Mouse (Mus musculus) ES-CJ7 (cell line): Measurements from ENCODE around the gene 4930516K23Rik.

Source experiments
- DNase-seq: peaks from one replicate; pipeline ENCODE4 v3.0.0; 2011; ENCODE audit warnings: low read depth, low spot score

4930516K23Rik gene

DNA sequence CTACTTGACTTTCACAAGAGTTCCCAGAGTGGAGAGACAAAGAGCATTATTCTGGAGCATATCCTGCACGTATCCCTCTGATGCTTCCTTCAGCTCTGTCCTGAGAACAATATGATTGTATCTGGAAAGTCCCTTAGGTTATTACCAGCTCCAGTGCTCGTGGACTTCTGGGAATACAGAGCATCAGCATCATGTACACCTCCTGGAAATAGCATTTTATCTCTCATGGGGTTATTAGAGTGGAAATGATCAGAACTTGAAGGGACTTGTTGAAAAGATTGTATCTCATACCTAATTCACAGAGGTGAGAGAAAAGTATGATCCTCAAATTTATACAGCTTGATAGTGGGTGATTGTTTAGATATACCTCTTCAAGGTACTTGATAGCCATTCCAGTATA is at the start of gene 4930516K23Rik:
4930516K23Rik (minus strand) TSS at position 101 of the 400 bp plus-strand sequence.
- DNase-seq, result no peak

DNA sequence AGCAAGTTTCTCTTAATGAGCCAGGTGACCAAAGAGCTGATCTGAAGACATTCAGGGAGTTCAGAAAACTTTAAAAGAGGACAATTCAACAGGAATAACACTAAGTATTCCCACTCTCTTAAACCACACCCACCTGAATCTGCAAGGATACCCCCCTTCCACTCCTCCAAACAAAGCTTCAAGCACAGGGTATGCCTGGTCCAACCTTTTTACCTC is 43.4 kb upstream of the 4930516K23Rik start, which contains the start of gene Olfr646:
Olfr646 (plus strand) TSS at position 117 of the 216 bp plus-strand sequence.
- no peak for DNase-seq

DNA sequence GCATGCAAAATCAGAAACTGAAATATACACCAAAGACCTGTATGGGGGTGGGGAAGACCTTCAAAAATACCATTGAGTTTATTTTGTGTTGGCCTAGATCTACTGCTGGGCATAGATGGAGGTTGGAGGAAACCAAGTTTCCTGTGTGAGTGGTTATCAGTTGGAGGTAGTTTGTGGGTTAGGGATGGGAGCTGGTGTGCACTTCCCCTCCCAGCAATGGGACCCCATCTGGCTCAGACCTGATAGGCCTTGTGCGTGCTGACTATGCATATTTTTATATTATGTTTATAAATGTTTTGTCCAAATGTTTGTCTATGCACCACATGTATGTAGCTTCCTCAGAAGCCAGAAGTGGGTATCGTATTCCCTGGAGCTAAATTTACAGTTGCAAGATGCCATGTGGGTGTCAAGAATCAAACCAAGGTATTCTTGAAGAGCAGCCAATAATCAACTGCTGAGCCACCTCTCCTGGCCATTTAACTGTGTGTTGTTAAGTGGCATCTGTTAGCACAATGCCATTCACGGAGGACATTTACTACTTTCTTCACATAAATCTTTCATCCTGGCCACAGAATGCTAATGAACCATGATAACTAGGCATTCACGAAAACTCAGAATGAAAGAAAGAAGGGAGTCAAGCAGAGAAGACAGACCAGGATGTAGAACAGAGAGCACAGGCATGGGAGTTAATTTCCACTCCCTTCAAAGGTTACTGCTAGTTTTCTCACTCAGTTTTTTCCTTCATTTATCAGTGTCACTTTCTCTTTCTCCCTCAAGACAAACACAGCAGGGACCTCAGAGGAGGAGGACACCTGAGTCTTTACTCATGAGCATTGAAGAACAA is 42.9 kb upstream of the 4930516K23Rik start:
- no peak for DNase-seq

DNA sequence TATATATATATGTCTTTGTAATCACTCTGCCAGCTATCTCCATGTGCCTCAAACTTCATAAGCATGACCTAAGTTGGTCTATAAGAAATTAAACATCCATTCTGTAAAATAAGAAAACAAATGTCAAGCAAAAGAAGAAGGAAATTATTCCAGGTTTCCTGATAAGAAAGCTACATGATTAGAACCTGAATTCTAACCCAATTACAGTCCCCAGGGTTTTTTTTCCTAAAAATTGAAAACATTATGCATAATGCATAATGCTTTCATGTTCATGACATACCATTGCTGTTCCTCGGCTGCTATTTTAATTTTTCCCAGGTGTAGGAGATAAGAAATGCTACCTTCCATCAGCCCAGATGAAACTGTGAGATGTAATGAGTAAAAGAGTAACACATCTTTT is 24.1 kb upstream of the 4930516K23Rik start, which contains the start of gene Olfr645:
Olfr645 (minus strand) TSS at position 101 of the 400 bp plus-strand sequence.
- DNase-seq, result no peak

DNA sequence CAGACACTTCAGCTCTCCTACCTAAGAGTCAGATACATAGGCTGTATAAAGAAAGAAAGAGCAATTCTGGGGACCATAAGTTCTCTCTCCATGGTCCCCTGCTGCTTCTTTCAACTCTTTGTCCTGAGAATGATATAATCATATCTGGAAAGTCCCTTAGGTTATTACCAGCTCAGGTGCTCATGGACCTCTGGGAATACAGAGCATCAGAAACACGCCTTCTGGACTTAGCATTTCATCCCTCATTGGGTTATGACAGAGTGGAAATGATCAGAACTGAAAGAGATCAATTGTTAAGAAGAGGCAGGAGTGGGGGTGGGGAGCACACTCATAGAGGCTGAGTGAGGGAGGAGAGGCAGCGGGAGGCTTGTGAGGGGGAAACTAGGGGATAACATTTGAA is 10.5 kb upstream of the 4930516K23Rik start, which contains the start of gene Olfr644:
Olfr644 (minus strand) TSS at position 101 of the 400 bp plus-strand sequence.
- DNase-seq, result no peak

DNA sequence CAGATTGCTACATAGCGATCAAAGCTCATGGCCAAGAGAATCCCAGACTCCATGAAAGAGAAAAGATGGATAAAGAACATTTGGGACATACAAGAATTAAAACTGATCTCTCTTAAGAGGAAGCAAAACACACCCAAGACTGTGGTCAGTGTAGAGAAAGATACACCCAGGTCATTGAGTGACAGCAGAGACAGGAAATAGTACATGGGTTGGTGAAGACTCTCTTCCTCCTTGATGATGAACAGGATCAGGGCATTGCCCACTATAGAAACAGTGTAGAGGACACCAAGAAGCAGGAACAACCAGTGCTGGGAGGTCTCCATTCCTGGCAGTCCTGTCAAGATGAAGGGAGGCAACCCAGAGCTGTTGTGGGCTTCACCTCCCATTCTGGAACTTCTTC is 2.0 kb downstream of the 4930516K23Rik start:
- DNase-seq, result no peak

DNA sequence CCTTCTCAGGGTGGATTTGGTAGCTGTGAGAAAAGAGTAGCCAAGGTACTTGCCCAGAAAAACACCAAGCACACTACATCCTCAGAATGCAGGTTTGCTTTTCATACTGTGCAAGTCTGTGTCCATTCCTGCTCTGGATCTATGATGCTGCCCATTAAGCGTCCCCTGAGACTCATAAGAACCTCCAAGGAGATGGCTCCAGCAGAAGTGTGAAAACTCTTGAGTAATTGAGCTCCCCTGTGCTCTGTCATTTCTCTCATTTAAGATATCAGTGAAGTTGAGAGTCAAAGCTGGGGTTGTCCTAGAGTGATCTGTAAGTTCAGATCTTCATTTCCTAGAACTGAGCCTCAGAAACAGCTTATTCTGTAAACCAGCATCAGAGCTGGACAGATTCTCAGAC is 8.7 kb downstream of the 4930516K23Rik start, which contains the start of gene Olfr642:
Olfr642 (minus strand) TSS at position 101 of the 400 bp plus-strand sequence.
- DNase-seq, result no peak

DNA sequence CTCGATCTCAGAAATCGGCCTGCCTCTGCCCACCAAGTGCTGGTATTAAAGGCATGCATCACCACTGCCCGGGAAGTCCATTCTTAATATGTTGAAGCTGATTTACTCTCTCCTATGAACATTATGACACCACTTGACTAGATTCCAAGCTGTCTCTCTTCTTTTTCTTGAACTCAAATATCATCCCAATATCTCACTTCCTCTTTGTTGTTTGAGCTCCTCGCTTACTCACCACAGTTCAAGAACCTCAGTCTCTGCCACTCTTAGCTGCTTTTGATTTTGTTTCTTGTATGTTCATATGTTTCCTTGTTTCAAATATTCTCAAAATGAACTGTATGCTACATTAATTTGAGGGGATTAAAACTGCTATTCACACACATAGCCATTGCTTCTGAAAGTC is 10.5 kb downstream of the 4930516K23Rik start:
- no peak for DNase-seq

DNA sequence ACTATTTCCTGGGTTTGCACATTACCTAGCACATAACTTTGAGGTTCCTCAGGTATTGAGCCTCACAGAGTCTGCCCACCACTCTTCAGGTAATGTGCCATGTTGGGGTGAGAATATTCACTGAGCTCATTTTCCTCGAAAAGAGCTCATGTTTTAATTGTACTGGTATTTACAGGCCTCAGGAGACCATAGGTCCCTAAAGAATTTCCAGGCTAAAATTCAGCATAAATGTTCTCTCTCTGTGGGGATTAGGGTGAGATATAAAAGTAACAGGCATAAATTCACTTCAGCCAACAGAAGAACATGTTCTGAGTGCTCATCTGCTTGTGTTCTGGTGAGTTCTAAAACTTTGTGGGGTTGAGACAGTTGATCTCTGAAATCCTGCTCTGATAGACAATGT is 26.1 kb downstream of the 4930516K23Rik start, which contains the start of gene Olfr641:
Olfr641 (plus strand) TSS at position 301 of the 400 bp plus-strand sequence.
- DNase-seq, result no peak

DNA sequence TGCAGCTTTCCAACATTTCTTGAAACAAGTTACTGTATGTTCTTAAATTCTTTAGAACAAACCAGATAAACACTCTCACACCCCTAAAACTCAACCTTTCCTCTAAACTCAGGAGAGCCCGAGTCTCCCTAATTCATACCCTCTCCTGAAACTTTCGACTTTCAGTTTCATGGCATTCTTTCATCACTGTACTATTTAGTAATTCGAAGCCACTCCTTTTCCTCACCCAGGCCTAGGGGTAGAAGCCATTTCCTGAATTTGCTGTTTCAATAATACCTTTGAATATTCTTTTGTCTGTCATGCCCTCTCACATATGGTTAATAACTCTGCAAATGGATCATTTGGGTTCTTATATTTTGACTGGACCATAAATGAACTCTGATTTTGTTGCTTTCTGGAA is 34.3 kb downstream of the 4930516K23Rik start:
- no peak for DNase-seq

DNA sequence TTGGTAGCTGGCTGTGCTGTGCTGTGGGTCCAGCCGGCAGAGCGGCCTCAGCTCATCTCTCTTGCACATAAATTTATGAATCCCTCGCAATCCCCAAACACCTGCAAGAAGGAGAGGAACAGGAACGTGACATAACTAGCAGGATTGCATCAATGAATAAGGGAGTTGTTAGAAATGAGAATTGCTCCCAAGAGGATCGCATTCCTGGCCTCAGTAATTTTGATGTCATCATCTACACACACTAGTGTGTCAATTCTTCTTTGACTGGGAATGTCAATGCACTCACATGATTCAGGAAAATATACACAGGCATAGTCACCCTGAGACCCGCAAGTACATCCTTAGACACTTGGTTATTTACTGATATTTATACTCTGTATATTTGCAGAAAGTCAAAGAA is 35.8 kb downstream of the 4930516K23Rik start, which contains the start of gene Olfr640:
Olfr640 (minus strand) TSS at position 101 of the 400 bp plus-strand sequence.
- DNase-seq, result no peak

DNA sequence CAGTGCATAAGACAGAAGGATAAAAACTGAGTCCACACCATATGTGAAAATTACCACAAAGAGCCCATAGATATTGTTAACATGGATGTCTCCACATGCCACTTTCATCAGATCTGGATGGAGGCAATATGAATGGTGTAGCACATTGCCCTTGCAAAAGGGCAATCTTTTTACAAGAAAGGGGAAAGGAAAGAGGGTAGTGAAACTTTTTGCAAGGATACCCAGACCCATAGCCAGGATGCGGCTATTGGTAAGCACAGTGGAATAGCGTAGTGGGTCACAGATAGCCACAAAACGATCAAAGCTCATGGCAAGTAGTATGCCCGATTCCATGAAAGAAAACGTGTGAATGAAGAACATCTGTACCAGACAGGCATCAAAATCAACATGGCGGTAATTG is 39.6 kb downstream of the 4930516K23Rik start:
- no peak for DNase-seq

DNA sequence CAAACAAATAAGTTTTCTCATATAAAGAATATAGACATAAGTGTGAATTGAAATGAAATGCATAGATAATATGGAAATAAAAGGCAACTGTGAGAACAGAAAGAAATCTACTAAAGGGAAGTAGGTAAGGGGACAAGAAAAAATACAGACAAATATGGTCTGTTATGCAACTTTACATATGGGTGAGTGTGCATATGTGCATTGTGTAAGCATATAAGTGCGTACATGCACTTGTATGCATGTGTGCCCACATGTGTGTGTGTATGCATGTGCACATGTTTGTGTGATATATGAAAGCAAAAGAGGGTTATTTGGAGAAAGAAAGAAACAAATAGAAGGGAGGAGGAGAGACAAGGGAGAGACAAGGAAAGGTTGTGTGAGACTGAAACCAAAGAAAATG is 42.3 kb downstream of the 4930516K23Rik start:
- no peak for DNase-seq

DNA sequence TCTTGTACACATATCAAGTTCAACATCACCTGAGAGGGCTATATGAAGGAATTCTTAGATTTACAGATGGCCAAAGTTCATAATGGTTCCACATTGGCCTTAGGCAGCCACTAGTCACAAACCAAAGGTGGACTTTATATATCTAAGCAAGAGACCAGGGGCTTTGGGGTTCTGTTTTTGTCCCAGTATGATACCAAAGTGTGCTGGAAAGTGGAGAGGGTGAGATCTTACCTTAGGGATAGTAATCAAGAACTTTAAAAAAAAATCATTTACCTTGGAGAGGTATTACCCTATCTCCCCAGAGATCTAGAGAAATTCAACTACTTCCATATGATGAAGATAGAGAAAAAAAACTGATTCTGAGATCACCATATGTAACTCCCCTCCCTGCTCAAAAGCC is 44.0 kb downstream of the 4930516K23Rik start, which contains the start of gene Olfr639:
Olfr639 (minus strand) TSS at position 101 of the 400 bp plus-strand sequence.
- DNase-seq, result no peak
